Mouse (Mus musculus) MEL (cell line): Measurements from ENCODE around the gene Sh3d19. TPM values are rescaled to one million over a fixed set of nuclear protein-coding genes. Genes with fewer than 3 reads are reported as not detected.

Experiments used
- DNase-seq: peaks from one replicate; pipeline ENCODE4 v3.0.0; 2011; ENCODE audit warnings: low read depth, low spot score
- H3K27ac ChIP-seq: 2 replicates; pipeline ENCODE4 v1.5.1; 2012; ENCODE audit warnings: low read depth, mild to moderate bottlenecking, control low read depth, low read length, moderate library complexity; ENCODE audit not compliant: control insufficient read depth
- H3K27me3 ChIP-seq, 2 experiments: fragments of 150-350 bp in 1 of 2; sonication (generic) in 1 of 2; 2 replicates each; pipeline ENCODE4 v1.6.1; 2012; ENCODE audit warnings: low read length in 2 of 2, mild to moderate bottlenecking in 2 of 2, improper control_type of control experiment in 1 of 2, moderate library complexity in 1 of 2; ENCODE audit not compliant: insufficient read depth in 2 of 2, control insufficient read depth in 1 of 2
- H3K36me3 ChIP-seq, 2 experiments: 2 replicates each; pipeline ENCODE4 v1.6.1; 2012 to 2014; ENCODE audit warnings: low read length in 2 of 2, improper control_type of control experiment in 1 of 2, inconsistent platforms in 1 of 2, mild to moderate bottlenecking in 1 of 2; ENCODE audit not compliant: insufficient read depth in 2 of 2, control insufficient read depth in 1 of 2
- H3K4me1 ChIP-seq, 2 experiments: fragments of 150-350 bp in 1 of 2; sonication (generic) in 1 of 2; 2 replicates each; pipeline ENCODE4 v1.6.1; 2012; ENCODE audit warnings: low read length in 2 of 2, improper control_type of control experiment in 1 of 2, mild to moderate bottlenecking in 1 of 2; ENCODE audit not compliant: insufficient read depth in 2 of 2, control insufficient read depth in 1 of 2
- H3K4me3 ChIP-seq, 2 experiments: fragments of 150-350 bp in 1 of 2; sonication (generic) in 1 of 2; 2 replicates each; pipeline ENCODE4 v1.5.1; 2012; ENCODE audit warnings: low read depth in 2 of 2, low read length in 2 of 2, mild to moderate bottlenecking in 2 of 2, moderate library complexity in 2 of 2, control low read depth in 1 of 2, improper control_type of control experiment in 1 of 2; ENCODE audit not compliant: control insufficient read depth in 1 of 2, insufficient read depth in 1 of 2
- H3K79me2 ChIP-seq: 2 replicates; pipeline ENCODE4 v1.6.1; 2012; ENCODE audit warnings: mild to moderate bottlenecking, low read length, moderate library complexity; ENCODE audit not compliant: control insufficient read depth, poor library complexity, insufficient read depth
- H3K9ac ChIP-seq: 2 replicates; pipeline ENCODE4 v1.6.1; 2012; ENCODE audit warnings: low read depth, mild to moderate bottlenecking, control low read depth, low read length, moderate library complexity; ENCODE audit not compliant: control insufficient read depth, poor library complexity, severe bottlenecking
- H3K9me3 ChIP-seq: fragments of 150-350 bp; sonication (generic); replicated peaks from 2 replicates; pipeline ENCODE4 v1.6.1; 2012; ENCODE audit warnings: mild to moderate bottlenecking, low read length, improper control_type of control experiment, moderate library complexity; ENCODE audit not compliant: insufficient read depth
- CTCF ChIP-seq, 3 experiments: IDR thresholded peaks in 2 of 3; conservative IDR thresholded peaks in 1 of 3; 2 replicates each; pipeline ENCODE4 v1.5.1; 2011 to 2012; ENCODE audit warnings: low read length in 3 of 3, low read depth in 2 of 3, mild to moderate bottlenecking in 2 of 3, improper control_type of control experiment in 1 of 3, inconsistent platforms in 1 of 3, mixed read lengths in 1 of 3, moderate library complexity in 1 of 3; ENCODE audit not compliant: control insufficient read depth in 1 of 3, insufficient read depth in 1 of 3, poor library complexity in 1 of 3, severe bottlenecking in 1 of 3
- E2F4 ChIP-seq: IDR thresholded peaks from 2 replicates; pipeline ENCODE4 v1.6.1; 2011; ENCODE audit warnings: low read depth, low read length, improper control_type of control experiment, borderline replicate concordance
- ELF1 ChIP-seq: IDR thresholded peaks from 2 replicates; pipeline ENCODE4 v1.6.1; 2014; ENCODE audit warnings: low read depth, mild to moderate bottlenecking, inconsistent platforms, low read length, improper control_type of control experiment, moderate library complexity
- EP300 ChIP-seq, 2 experiments: IDR thresholded peaks; 2 replicates each; pipeline ENCODE4 v1.6.1; 2011; ENCODE audit warnings: improper control_type of control experiment in 2 of 2, low read length in 2 of 2, low read depth in 1 of 2, mild to moderate bottlenecking in 1 of 2
- HCFC1 ChIP-seq: IDR thresholded peaks from 2 replicates; pipeline ENCODE4 v1.6.1; 2012; ENCODE audit warnings: low read depth, mild to moderate bottlenecking, inconsistent platforms, low read length, improper control_type of control experiment, moderate library complexity
- JUND ChIP-seq: IDR thresholded peaks from 2 replicates; pipeline ENCODE4 v1.6.1; 2011; ENCODE audit warnings: low read depth, mild to moderate bottlenecking, improper control_type of control experiment, low read length
- KAT2A ChIP-seq: conservative IDR thresholded peaks from 2 replicates; pipeline ENCODE4 v1.6.1; 2012; ENCODE audit warnings: low read depth, low read length, improper control_type of control experiment, inconsistent platforms
- MAX ChIP-seq: IDR thresholded peaks from 2 replicates; pipeline ENCODE4 v1.6.1; 2011; ENCODE audit warnings: low read length, improper control_type of control experiment
- MAZ ChIP-seq: IDR thresholded peaks from 2 replicates; pipeline ENCODE4 v1.6.1; 2012; ENCODE audit warnings: low read depth, mild to moderate bottlenecking, inconsistent platforms, low read length, improper control_type of control experiment
- MEF2A ChIP-seq: IDR thresholded peaks from 2 replicates; pipeline ENCODE4 v1.6.1; 2014; ENCODE audit warnings: low read depth, mild to moderate bottlenecking, inconsistent platforms, low read length, improper control_type of control experiment; ENCODE audit not compliant: poor library complexity, insufficient replicate concordance, severe bottlenecking; ENCODE audit errors: extremely low read depth
- MXI1 ChIP-seq: IDR thresholded peaks from 2 replicates; pipeline ENCODE4 v1.6.1; 2011; ENCODE audit warnings: mild to moderate bottlenecking, low read depth, low read length, improper control_type of control experiment
- MYB ChIP-seq: IDR thresholded peaks from 2 replicates; pipeline ENCODE4 v1.6.1; 2011; ENCODE audit warnings: mild to moderate bottlenecking, low read depth, low read length, improper control_type of control experiment
- MYC ChIP-seq: IDR thresholded peaks from 2 replicates; pipeline ENCODE4 v1.6.1; 2011; ENCODE audit warnings: low read depth, mild to moderate bottlenecking, low read length, improper control_type of control experiment, moderate library complexity
- POLR2A ChIP-seq, 2 experiments: IDR thresholded peaks; 2 replicates each; pipeline ENCODE4 v1.6.1; 2011 to 2012; ENCODE audit warnings: low read length in 2 of 2, mild to moderate bottlenecking in 2 of 2, control low read depth in 1 of 2, improper control_type of control experiment in 1 of 2, low read depth in 1 of 2, moderate library complexity in 1 of 2; ENCODE audit not compliant: control insufficient read depth in 1 of 2, insufficient read depth in 1 of 2, poor library complexity in 1 of 2
- POLR2AphosphoS2 ChIP-seq: IDR thresholded peaks from 2 replicates; pipeline ENCODE4 v1.6.1; 2011; ENCODE audit warnings: low read length, improper control_type of control experiment
- POLR2AphosphoS5 ChIP-seq: IDR thresholded peaks from 2 replicates; pipeline ENCODE4 v1.6.1; 2012; ENCODE audit warnings: low read depth, borderline replicate concordance, mild to moderate bottlenecking, inconsistent platforms, low read length, moderate library complexity, mixed read lengths
- RAD21 ChIP-seq: IDR thresholded peaks from 2 replicates; pipeline ENCODE4 v1.6.1; 2011; ENCODE audit warnings: mild to moderate bottlenecking, low read depth, low read length, improper control_type of control experiment
- RCOR1 ChIP-seq: IDR thresholded peaks from 2 replicates; pipeline ENCODE4 v1.6.1; 2012; ENCODE audit warnings: low read depth, mild to moderate bottlenecking, inconsistent platforms, low read length, improper control_type of control experiment
- SIN3A ChIP-seq: IDR thresholded peaks from 2 replicates; pipeline ENCODE4 v1.6.1; 2012; ENCODE audit warnings: low read length, improper control_type of control experiment, inconsistent platforms
- TAL1 ChIP-seq: IDR thresholded peaks from 2 replicates; pipeline ENCODE4 v1.6.1; 2012; ENCODE audit warnings: mild to moderate bottlenecking, inconsistent platforms, low read length, moderate library complexity, mixed read lengths
- UBTF ChIP-seq: IDR thresholded peaks from 2 replicates; pipeline ENCODE4 v1.6.1; 2012; ENCODE audit warnings: low read depth, mild to moderate bottlenecking, inconsistent platforms, low read length, improper control_type of control experiment, moderate library complexity, borderline replicate concordance; ENCODE audit not compliant: insufficient read depth
- USF1 ChIP-seq: IDR thresholded peaks from 2 replicates; pipeline ENCODE4 v1.6.1; 2014; ENCODE audit warnings: low read depth, mild to moderate bottlenecking, inconsistent platforms, low read length, improper control_type of control experiment, moderate library complexity
- USF2 ChIP-seq, 2 experiments: IDR thresholded peaks; 2 replicates each; pipeline ENCODE4 v1.6.1; 2011 to 2012; ENCODE audit warnings: improper control_type of control experiment in 2 of 2, low read length in 2 of 2, borderline replicate concordance in 1 of 2, inconsistent platforms in 1 of 2, low read depth in 1 of 2, mild to moderate bottlenecking in 1 of 2; ENCODE audit not compliant: insufficient read depth in 1 of 2
- ZC3H11A ChIP-seq: IDR thresholded peaks from 2 replicates; pipeline ENCODE4 v1.6.1; 2012; ENCODE audit warnings: low read depth, mild to moderate bottlenecking, inconsistent platforms, low read length, improper control_type of control experiment
- ZKSCAN1 ChIP-seq: IDR thresholded peaks from 2 replicates; pipeline ENCODE4 v1.6.1; 2012; ENCODE audit warnings: low read depth, mild to moderate bottlenecking, inconsistent platforms, low read length, improper control_type of control experiment, moderate library complexity
- ZMIZ1 ChIP-seq: IDR thresholded peaks from 2 replicates; pipeline ENCODE4 v1.6.1; 2012; ENCODE audit warnings: low read depth, mild to moderate bottlenecking, inconsistent platforms, low read length, improper control_type of control experiment, moderate library complexity
- ZNF384 ChIP-seq: IDR thresholded peaks from 2 replicates; pipeline ENCODE4 v1.6.1; 2012; ENCODE audit warnings: low read depth, mild to moderate bottlenecking, inconsistent platforms, low read length, improper control_type of control experiment
- polyA plus RNA-seq, 2 experiments: library from polyadenylated mRNA; stranded (reverse) in 1 of 2; unstranded in 1 of 2; fragments of >175 nt in 1 of 2; fragments of >200 nt in 1 of 2; gene quantifications; 2 replicates each; pipeline versions ENCODE4 v1.2.1 to v1.2.4; 2012; ENCODE audit warnings: low replicate concordance in 2 of 2, low read depth in 1 of 2; ENCODE audit not compliant: insufficient read length in 2 of 2, insufficient read depth in 1 of 2, missing spikeins in 1 of 2
- total RNA-seq: library from RNA; depleted of rRNA; stranded (reverse); fragments of 300-350 nt; gene quantifications from 2 replicates; pipeline ENCODE4 v1.2.3, GENCODE M21; 2012

Sh3d19 gene
- total and polyA plus RNA-seq, 3 experiments, result 2.2 to 4.8 TPM; not detected in 1

GRCm38 (mm10) chr3:86011373-86011772, 40.5 kb downstream of the Sh3d19 start:
- TF ChIP-seq RCOR1 (no peak), JUND (no peak), E2F4 (no peak), ZKSCAN1 (no peak), MYB (no peak), MAZ (no peak), ZMIZ1 (no peak), CTCF (IDR thresholded peaks at IDR 0.05 in 2 of 3, conservative IDR thresholded peaks at IDR 0.05 in 1 of 3; ENCODE audit: control insufficient read depth in 1 of 3, insufficient read depth in 1 of 3, low read depth in 2 of 3, low read length in 3 of 3, poor library complexity in 1 of 3, severe bottlenecking in 1 of 3) (no peak), USF1 (no peak), MEF2A (no peak), ZC3H11A (no peak)
- H3K27me3 ChIP-seq, result no peaks in the 10 kb centered on the region
- no peak overlapping the region for H3K9ac ChIP-seq
- no peak for DNase-seq
- no peak overlapping the region for H3K27ac ChIP-seq
- no peaks in the 10 kb centered on the region for H3K4me1 ChIP-seq
- H3K9me3 ChIP-seq, result no peaks in the 10 kb centered on the region
- H3K79me2 ChIP-seq, result no peaks in the 10 kb centered on the region
- H3K36me3 ChIP-seq, result no peaks in the 10 kb centered on the region
- no peak overlapping the region for H3K4me3 ChIP-seq

GRCm38 (mm10) chr3:86011833-86012232, 40.9 kb downstream of the Sh3d19 start:
- Histone ChIP-seq H3K36me3 (no peaks in the 10 kb centered on the region), H3K27me3 (no peaks in the 10 kb centered on the region), H3K4me3 (no peak overlapping the region), H3K27ac (no peak overlapping the region), H3K79me2 (no peaks in the 10 kb centered on the region), H3K9ac (no peak overlapping the region), H3K4me1 (no peaks in the 10 kb centered on the region), H3K9me3 (no peaks in the 10 kb centered on the region)
- TF ChIP-seq MXI1 (no peak), MYC (no peak), POLR2AphosphoS5 (no peak), MYB (no peak), USF2 (IDR thresholded peaks at IDR 0.05; ENCODE audit: borderline replicate concordance in 1 of 2, insufficient read depth in 1 of 2, low read depth in 1 of 2, low read length in 2 of 2) (no peak), EP300 (IDR thresholded peaks at IDR 0.05; ENCODE audit: low read depth in 1 of 2, low read length in 2 of 2) (no peak), TAL1 (no peak), JUND (no peak), ELF1 (no peak), ZNF384 (no peak), MAX (no peak), HCFC1 (no peak), MEF2A (no peak), POLR2A (IDR thresholded peaks at IDR 0.05; ENCODE audit: control insufficient read depth in 1 of 2, insufficient read depth in 1 of 2, low read depth in 1 of 2, low read length in 2 of 2, poor library complexity in 1 of 2) (no peak), MAZ (no peak), KAT2A (no peak), RAD21 (no peak), SIN3A (no peak), POLR2AphosphoS2 (no peak), UBTF (no peak)
- no peak for DNase-seq
